Mouse (Mus musculus): ENCODE data around the gene Ppp2ca. TPM values are rescaled to one million over a fixed set of nuclear protein-coding genes. Genes with fewer than 3 reads are reported as not detected.

Ppp2ca gene
- 10 to 100 TPM; 80.0 to 83.4 TPM for total RNA-seq (2021)
- long read RNA-seq, experiment 1, full-length matches to known transcripts = 286 of 310 reads
- long read RNA-seq, experiment 1, partial matches to known transcripts = 17 of 310 reads
- long read RNA-seq, experiment 1, other reads (novel, unspliced or antisense) = 7 of 310 reads
- long read RNA-seq, experiment 2, full-length matches to known transcripts = 576 of 605 reads
- long read RNA-seq, experiment 2, partial matches to known transcripts = 2 of 605 reads
- long read RNA-seq, experiment 2, other reads (novel, unspliced or antisense) = 27 of 605 reads

GRCm38 (mm10) chr11:52098398-52098946 is at the start of gene Ppp2ca:
TSS of gene Ppp2ca (plus strand) at chr11:52098681.
- peak; percentile 92 to 96 for DNase-seq (ENCODE audit: low spot score in 2 of 2)

- DNase-seq (ENCODE audit: low spot score in 2 of 2) = no peak
Observed at GRCm38 (mm10) chr11:52053371-52053770, 45.1 kb upstream of the Ppp2ca start.

- no peak for DNase-seq (ENCODE audit: low spot score in 2 of 2)
Observed at GRCm38 (mm10) chr11:52054728-52055127, 43.8 kb upstream of the Ppp2ca start.

GRCm38 (mm10) chr11:52056198-52056597 is 42.3 kb upstream of the Ppp2ca start:
- no peak for DNase-seq (ENCODE audit: low spot score in 2 of 2)

GRCm38 (mm10) chr11:52059001-52059400 is 39.5 kb upstream of the Ppp2ca start:
- no peak for DNase-seq (ENCODE audit: low spot score in 2 of 2)

GRCm38 (mm10) chr11:52060315-52060714 is 38.2 kb upstream of the Ppp2ca start:
- DNase-seq (ENCODE audit: low spot score in 2 of 2) = no peak

GRCm38 (mm10) chr11:52062406-52062805 is 36.1 kb upstream of the Ppp2ca start:
- DNase-seq (ENCODE audit: low spot score in 2 of 2) = no peak

- DNase-seq (ENCODE audit: low spot score in 2 of 2) = no peak
Observed at GRCm38 (mm10) chr11:52064398-52064797, 34.1 kb upstream of the Ppp2ca start.

GRCm38 (mm10) chr11:52065841-52066240 is 32.6 kb upstream of the Ppp2ca start:
- DNase-seq (ENCODE audit: low spot score in 2 of 2) = no peak

- DNase-seq (ENCODE audit: low spot score in 2 of 2) = no peak
Observed at GRCm38 (mm10) chr11:52071768-52072167, 26.7 kb upstream of the Ppp2ca start.

- no peak for DNase-seq (ENCODE audit: low spot score in 2 of 2)
Observed at GRCm38 (mm10) chr11:52073528-52074170, 24.8 kb upstream of the Ppp2ca start.

- DNase-seq (ENCODE audit: low spot score in 2 of 2) = no peak
Observed at GRCm38 (mm10) chr11:52074626-52075470, 23.6 kb upstream of the Ppp2ca start.

- DNase-seq (ENCODE audit: low spot score in 2 of 2) = no peak
Observed at GRCm38 (mm10) chr11:52075794-52076633, 22.5 kb upstream of the Ppp2ca start.

- DNase-seq (ENCODE audit: low spot score in 2 of 2) = no peak
Observed at GRCm38 (mm10) chr11:52076742-52077352, 21.6 kb upstream of the Ppp2ca start.

GRCm38 (mm10) chr11:52077939-52078338 is 20.5 kb upstream of the Ppp2ca start:
- no peak for DNase-seq (ENCODE audit: low spot score in 2 of 2)

- no peak for DNase-seq (ENCODE audit: low spot score in 2 of 2)
Observed at GRCm38 (mm10) chr11:52079978-52080377, 18.5 kb upstream of the Ppp2ca start.

- no peak for DNase-seq (ENCODE audit: low spot score in 2 of 2)
Observed at GRCm38 (mm10) chr11:52080656-52081055, 17.8 kb upstream of the Ppp2ca start.

- DNase-seq (ENCODE audit: low spot score in 2 of 2) = no peak
Observed at GRCm38 (mm10) chr11:52085857-52086203, 12.7 kb upstream of the Ppp2ca start.

GRCm38 (mm10) chr11:52086204-52086864 is 12.1 kb upstream of the Ppp2ca start:
- DNase-seq (ENCODE audit: low spot score in 2 of 2) = no peak

- no peak for DNase-seq (ENCODE audit: low spot score in 2 of 2)
Observed at GRCm38 (mm10) chr11:52089291-52089690, 9.2 kb upstream of the Ppp2ca start.

Measured in adrenal gland, postnatal 4 days (tissue).